Mouse (Mus musculus) CH12.LX (cell line): ENCODE results near the gene Ttc14. TPM values are rescaled to one million over a fixed set of nuclear protein-coding genes. Genes with fewer than 3 reads are reported as not detected.
A peak's percentile ranks its signal among the peaks of the same experiment; 100 is the strongest.

ENCODE experiments used
- DNase-seq: peaks from one replicate; pipeline ENCODE4 v3.0.0-alpha.2; 2013; ENCODE audit errors: extremely low read depth
- H3K27ac ChIP-seq: 2 replicates; pipeline ENCODE4 v1.5.1; 2012; ENCODE audit warnings: low read depth, mild to moderate bottlenecking, control low read depth, moderate library complexity; ENCODE audit not compliant: insufficient read depth
- H3K27me3 ChIP-seq: replicated peaks from 2 replicates; pipeline ENCODE3; 2012; ENCODE audit warnings: inconsistent platforms
- H3K36me3 ChIP-seq, 2 experiments: replicated peaks in 1 of 2; 2 replicates each; pipeline versions ENCODE3 to v1.6.1; 2012; ENCODE audit warnings: inconsistent platforms in 1 of 2, low read length in 1 of 2, mild to moderate bottlenecking in 1 of 2, mixed read lengths in 1 of 2, moderate library complexity in 1 of 2; ENCODE audit not compliant: control insufficient read depth in 1 of 2, insufficient read depth in 1 of 2
- H3K4me1 ChIP-seq, 2 experiments: 2 replicates each; pipeline ENCODE4 v1.6.1; 2012; ENCODE audit warnings: inconsistent platforms in 1 of 2, moderate library complexity in 1 of 2; ENCODE audit not compliant: insufficient read depth in 2 of 2, control insufficient read depth in 1 of 2
- H3K4me2 ChIP-seq: 2 replicates; pipeline ENCODE4 v1.6.1; 2012; ENCODE audit warnings: low read depth, mild to moderate bottlenecking, control low read depth; ENCODE audit not compliant: poor library complexity, insufficient read depth, severe bottlenecking
- H3K4me3 ChIP-seq, 3 experiments: fragments of 150-350 bp in 1 of 3; sonication (generic) in 1 of 3; replicated peaks in 1 of 3; 2 replicates each; pipeline versions ENCODE3 to v1.5.1; 2011 to 2012; ENCODE audit warnings: low read depth in 2 of 3, low read length in 2 of 3, mild to moderate bottlenecking in 2 of 3, moderate library complexity in 2 of 3, control low read depth in 1 of 3, improper control_type of control experiment in 1 of 3, inconsistent platforms in 1 of 3, mixed read lengths in 1 of 3; ENCODE audit not compliant: poor library complexity in 1 of 3
- H3K79me2 ChIP-seq: replicated peaks from 2 replicates; pipeline ENCODE4 v1.6.1; 2012; ENCODE audit warnings: mild to moderate bottlenecking, moderate library complexity; ENCODE audit not compliant: control insufficient read depth, poor library complexity, insufficient read depth, severe bottlenecking; ENCODE audit errors: extremely low read depth
- H3K9ac ChIP-seq: 2 replicates; pipeline ENCODE4 v1.6.1; 2012; ENCODE audit warnings: low read depth, mild to moderate bottlenecking, control low read depth, moderate library complexity; ENCODE audit not compliant: insufficient read depth
- H3K9me3 ChIP-seq: replicated peaks from 2 replicates; pipeline ENCODE3; 2012; ENCODE audit warnings: low read length, inconsistent platforms, mixed read lengths
- BHLHE40 ChIP-seq: IDR thresholded peaks from 2 replicates; pipeline ENCODE4 v1.6.1; 2011; ENCODE audit warnings: mild to moderate bottlenecking, low read depth, low read length, improper control_type of control experiment
- CHD1 ChIP-seq: IDR thresholded peaks from 2 replicates; pipeline ENCODE4 v1.6.1; 2012; ENCODE audit warnings: low read depth, low read length, improper control_type of control experiment, inconsistent platforms
- CTCF ChIP-seq, 2 experiments: IDR thresholded peaks in 1 of 2; conservative IDR thresholded peaks in 1 of 2; 2 replicates each; pipeline ENCODE4 v1.5.1; 2011 to 2012; ENCODE audit warnings: low read depth in 2 of 2, low read length in 2 of 2, improper control_type of control experiment in 1 of 2, inconsistent platforms in 1 of 2, mild to moderate bottlenecking in 1 of 2, moderate library complexity in 1 of 2
- E2F4 ChIP-seq: IDR thresholded peaks from 2 replicates; pipeline ENCODE4 v1.6.1; 2011; ENCODE audit warnings: low read depth, low read length, improper control_type of control experiment; ENCODE audit not compliant: insufficient replicate concordance
- ELF1 ChIP-seq: IDR thresholded peaks from 2 replicates; pipeline ENCODE4 v1.6.1; 2014; ENCODE audit warnings: low read depth, mild to moderate bottlenecking, inconsistent platforms, low read length, improper control_type of control experiment
- EP300 ChIP-seq: IDR thresholded peaks from 2 replicates; pipeline ENCODE4 v1.6.1; 2011; ENCODE audit warnings: low read length, improper control_type of control experiment
- ETS1 ChIP-seq: conservative IDR thresholded peaks from 2 replicates; pipeline ENCODE4 v1.6.1; 2012; ENCODE audit warnings: low read depth, mild to moderate bottlenecking, inconsistent platforms, low read length, improper control_type of control experiment, moderate library complexity
- HCFC1 ChIP-seq: IDR thresholded peaks from 2 replicates; pipeline ENCODE4 v1.6.1; 2012; ENCODE audit warnings: low read depth, mild to moderate bottlenecking, inconsistent platforms, low read length, improper control_type of control experiment
- IRF4 ChIP-seq: IDR thresholded peaks from 2 replicates; pipeline ENCODE4 v1.6.1; 2014; ENCODE audit warnings: low read depth, mild to moderate bottlenecking, inconsistent platforms, low read length, improper control_type of control experiment
- JUND ChIP-seq: conservative IDR thresholded peaks from 2 replicates; pipeline ENCODE4 v1.6.1; 2011; ENCODE audit warnings: low read depth, low read length, improper control_type of control experiment
- MXI1 ChIP-seq: IDR thresholded peaks from 2 replicates; pipeline ENCODE4 v1.6.1; 2011; ENCODE audit warnings: mild to moderate bottlenecking, low read depth, low read length, improper control_type of control experiment
- PAX5 ChIP-seq: IDR thresholded peaks from 2 replicates; pipeline ENCODE4 v1.6.1; 2012; ENCODE audit warnings: low read length, inconsistent platforms, mixed read lengths
- POLR2A ChIP-seq: IDR thresholded peaks from 2 replicates; pipeline ENCODE4 v1.6.1; 2011; ENCODE audit warnings: low read depth, mild to moderate bottlenecking, improper control_type of control experiment, low read length
- POLR2AphosphoS2 ChIP-seq: IDR thresholded peaks from 2 replicates; pipeline ENCODE4 v1.6.1; 2011; ENCODE audit warnings: low read depth, low read length, improper control_type of control experiment
- RCOR1 ChIP-seq: conservative IDR thresholded peaks from 2 replicates; pipeline ENCODE4 v1.6.1; 2012; ENCODE audit warnings: low read depth, mild to moderate bottlenecking, inconsistent platforms, low read length, improper control_type of control experiment
- TBP ChIP-seq: conservative IDR thresholded peaks from 2 replicates; pipeline ENCODE4 v1.6.1; 2011; ENCODE audit warnings: low read depth, low read length, improper control_type of control experiment
- USF1 ChIP-seq: IDR thresholded peaks from 2 replicates; pipeline ENCODE4 v1.6.1; 2014; ENCODE audit warnings: low read depth, mild to moderate bottlenecking, inconsistent platforms, low read length, improper control_type of control experiment
- USF2 ChIP-seq: conservative IDR thresholded peaks from 2 replicates; pipeline ENCODE4 v1.6.1; 2011; ENCODE audit warnings: low read depth, low read length, improper control_type of control experiment
- ZC3H11A ChIP-seq: IDR thresholded peaks from 2 replicates; pipeline ENCODE4 v1.6.1; 2012; ENCODE audit warnings: low read depth, mild to moderate bottlenecking, inconsistent platforms, low read length, improper control_type of control experiment
- ZKSCAN1 ChIP-seq: IDR thresholded peaks from 2 replicates; pipeline ENCODE4 v1.6.1; 2012; ENCODE audit warnings: low read depth, inconsistent platforms, low read length, improper control_type of control experiment, borderline replicate concordance
- dilution Hi-C: fragments of 300-500 bp; cut with MboI; formaldehyde crosslinking; loops from 2 replicates; pipeline ENCODE4 v1.14.3; 2020; ENCODE audit warnings: low sequenced_read_pairs; ENCODE audit not compliant: extremely low pct_unique_long_range_greater_than_20kb, extremely low pct_ligation_motif_present
- in situ Hi-C: fragments of 300-500 bp; cut with MboI; formaldehyde crosslinking; loops from 3 replicates; pipeline ENCODE4 v1.14.3; 2019; ENCODE audit warnings: low sequenced_read_pairs, low pct_ligation_motif_present, low pct_unique_long_range_greater_than_20kb, mixed read lengths
- polyA plus RNA-seq: library from polyadenylated mRNA; unstranded; fragments of >175 nt; gene quantifications from 2 replicates; pipeline ENCODE4 v1.2.1, GENCODE M21; 2012; ENCODE audit warnings: low read depth; ENCODE audit not compliant: insufficient read length
- total RNA-seq, 2 experiments: library from RNA; depleted of rRNA; stranded (reverse); fragments of 300-350 nt in 1 of 2; fragments of >200 nt in 1 of 2; gene quantifications; 2 replicates each; pipeline ENCODE4 v1.2.3; 2012 to 2014

Gene Ttc14
- total and polyA plus RNA-seq, 3 experiments = 21.5 to 38.2 (median 30.5) TPM

DNA sequence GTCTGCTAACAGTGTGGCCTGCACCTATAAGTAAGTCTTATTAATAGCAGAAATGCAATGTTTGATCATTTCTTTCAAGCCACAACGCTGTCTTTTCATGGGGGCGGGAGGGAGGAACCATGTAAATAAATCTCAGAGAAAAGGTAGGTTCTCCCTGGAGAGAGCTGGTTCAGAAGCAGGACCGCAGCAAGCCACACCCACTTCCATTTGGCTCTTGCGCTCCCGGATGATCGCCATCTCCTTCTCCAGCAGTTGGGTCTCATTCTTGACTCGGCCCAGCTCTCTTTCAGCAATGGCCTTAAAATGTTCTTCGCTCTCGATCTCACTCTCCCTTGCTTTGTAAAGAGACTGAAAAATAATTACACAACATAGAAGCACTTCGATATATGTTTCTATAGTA lies 39.2 kb downstream of the Ttc14 start:
- Histone ChIP-seq H3K4me1 (peaks cover 0 to 5% of the 10 kb centered on the region in 2 experiments; a peak in 2 of 4 replicates), H3K27ac (no peak overlapping the region), H3K36me3 (no peaks in the 10 kb centered on the region), H3K4me2 (peak overlapping the region; percentile 74), H3K4me3 (peak overlapping the region; percentile 13 to 50 (median 44)), H3K79me2 (no peaks in the 10 kb centered on the region), H3K27me3 (no peaks in the 10 kb centered on the region), H3K9ac (peak overlapping the region; percentile 68; the same call in 1 of the 2 replicates), H3K9me3 (peaks cover 4% of the 10 kb centered on the region)
- dilution Hi-C loops (no loop called here), in situ Hi-C loops (loop anchor here (10.0 to 25.0 kb wide), 2 partner anchors 86 to 1648 kb away; no protein-coding TSS in a partner anchor)
- TF ChIP-seq EP300 = no peak
- TF ChIP-seq CHD1 = no peak
- TF ChIP-seq POLR2AphosphoS2 = no peak
- no peak for TF ChIP-seq MXI1
- no peak for TF ChIP-seq ZKSCAN1
- TF ChIP-seq USF2 = no peak
- no peak for TF ChIP-seq E2F4
- TF ChIP-seq ZC3H11A = no peak
- TF ChIP-seq ETS1 = no peak
- no peak for TF ChIP-seq BHLHE40
- TF ChIP-seq ELF1 = no peak
- TF ChIP-seq PAX5 = no peak
- TF ChIP-seq USF1 = no peak
- no peak for TF ChIP-seq RCOR1
- no peak for TF ChIP-seq JUND
- DNase-seq = peak; percentile 12

- Histone ChIP-seq H3K4me3 (peak within 1 kb of the TSS; percentile 4 to 61 (median 53)), H3K9me3 (peaks cover 4% of the 10 kb centered on the region), H3K27ac (no peak within 1 kb of the TSS), H3K27me3 (no peaks in the 10 kb centered on the region), H3K79me2 (no peaks in the 10 kb centered on the region), H3K9ac (peak within 1 kb of the TSS; percentile 60), H3K4me1 (peaks cover 0 to 21% of the 10 kb centered on the region in 2 experiments; a peak in 2 of 4 replicates), H3K36me3 (no peaks in the 10 kb centered on the region), H3K4me2 (peak within 1 kb of the TSS; percentile 67)
- in situ Hi-C loops = loop anchor here (25.0 kb wide), 1 partner anchor 1643 kb away; no protein-coding TSS in a partner anchor
- peak; percentile 80 for DNase-seq
- TF ChIP-seq MXI1 (peak; percentile 89), EP300 (no peak), IRF4 (no peak), ELF1 (peak; percentile 72), TBP (no peak), POLR2A (peak; percentile 54; the same call in 1 of the 2 replicates), HCFC1 (peak; percentile 70), USF2 (no peak), CTCF (conservative IDR thresholded peaks at IDR 0.05 in 1 of 2, IDR thresholded peaks at IDR 0.05 in 1 of 2; ENCODE audit: low read depth in 2 of 2, low read length in 2 of 2) (no peak)
- dilution Hi-C loops = no loop called here
Observed at GRCm38 (mm10) chr3:33843801-33844632, 44.4 kb downstream of the Ttc14 start, which contains the start of gene Ccdc39. Gene Ccdc39 (minus strand): TSS chr3:33844310.
